Mouse (Mus musculus): Measurements from ENCODE around the gene Dgcr2. TPM values are rescaled to one million over a fixed set of nuclear protein-coding genes. Genes with fewer than 3 reads are reported as not detected.
A peak's percentile ranks its signal among the peaks of the same experiment; 100 is the strongest.

Dgcr2 gene
- polyA plus RNA-seq, 1 experiment from 2014 or later: 47.9 TPM

GRCm38 (mm10) chr16:17933594-17934444 is 35.5 kb upstream of the Dgcr2 start:
- Histone ChIP-seq H3K36me3 (ENCODE audit: control insufficient read depth, insufficient read depth, low read length) (no peaks in the 10 kb centered on the region), H3K9ac (ENCODE audit: low read depth, low read length) (peak overlapping the region; percentile 56), H3K27me3 (replicated peaks; ENCODE audit: control insufficient read depth, insufficient read depth, low read length) (no peaks in the 10 kb centered on the region), H3K27ac (ENCODE audit: low read depth, low read length) (peak overlapping the region; percentile 90), H3K4me3 (ENCODE audit: low read depth, low read length) (no peak overlapping the region), H3K4me1 (replicated peaks; ENCODE audit: control insufficient read depth, insufficient read depth, low read length) (peaks cover 25% of the 10 kb centered on the region), H3K4me2 (peak overlapping the region; percentile 26), H3K9me3 (ENCODE audit: control insufficient read depth, low read length) (no peaks in the 10 kb centered on the region)
- WGBS: 46% methylated on average over 9 of the region's 9 CpGs
- ATAC-seq (replicated peaks; ENCODE audit: low FRiP score): peak; percentile 82
- DNase-seq (ENCODE audit: low spot score): no peak

GRCm38 (mm10) chr16:17931906-17932460 is 33.6 kb upstream of the Dgcr2 start:
- DNase-seq (ENCODE audit: low spot score): no peak
- Histone ChIP-seq H3K9ac (ENCODE audit: low read depth, low read length) (no peak overlapping the region), H3K27ac (ENCODE audit: low read depth, low read length) (no peak overlapping the region), H3K4me2 (no peak overlapping the region), H3K4me1 (replicated peaks; ENCODE audit: control insufficient read depth, insufficient read depth, low read length) (peaks cover 16% of the 10 kb centered on the region), H3K4me3 (ENCODE audit: low read depth, low read length) (no peak overlapping the region), H3K36me3 (ENCODE audit: control insufficient read depth, insufficient read depth, low read length) (no peaks in the 10 kb centered on the region), H3K9me3 (ENCODE audit: control insufficient read depth, low read length) (no peaks in the 10 kb centered on the region), H3K27me3 (replicated peaks; ENCODE audit: control insufficient read depth, insufficient read depth, low read length) (no peaks in the 10 kb centered on the region)
- WGBS: 73% methylated on average over 5 of the region's 5 CpGs
- ATAC-seq (replicated peaks; ENCODE audit: low FRiP score): no peak

GRCm38 (mm10) chr16:17929631-17930030 is 31.3 kb upstream of the Dgcr2 start:
- H3K27ac ChIP-seq (ENCODE audit: low read depth, low read length): peak overlapping the region; percentile 98; the same call in 1 of the 2 replicates
- peaks cover 13% of the 10 kb centered on the region for H3K36me3 ChIP-seq (ENCODE audit: control insufficient read depth, insufficient read depth, low read length)
- H3K4me3 ChIP-seq (ENCODE audit: low read depth, low read length): no peak overlapping the region
- H3K4me1 ChIP-seq (replicated peaks; ENCODE audit: control insufficient read depth, insufficient read depth, low read length): peaks cover 23% of the 10 kb centered on the region
- ATAC-seq (replicated peaks; ENCODE audit: low FRiP score) (no peak), DNase-seq (ENCODE audit: low spot score) (no peak)
- H3K27me3 ChIP-seq (replicated peaks; ENCODE audit: control insufficient read depth, insufficient read depth, low read length): no peaks in the 10 kb centered on the region
- no peaks in the 10 kb centered on the region for H3K9me3 ChIP-seq (ENCODE audit: control insufficient read depth, low read length)
- peak overlapping the region; percentile 88 for H3K9ac ChIP-seq (ENCODE audit: low read depth, low read length)
- 73% methylated on average over 2 of the region's 2 CpGs for WGBS
- no peak overlapping the region for H3K4me2 ChIP-seq

- H3K36me3 ChIP-seq (ENCODE audit: control insufficient read depth, insufficient read depth, low read length): peaks cover 13% of the 10 kb centered on the region
- H3K9ac ChIP-seq (ENCODE audit: low read depth, low read length): peak overlapping the region; percentile 88
- peak overlapping the region; percentile 98 for H3K27ac ChIP-seq (ENCODE audit: low read depth, low read length)
- peak overlapping the region; percentile 91; the same call in 1 of the 2 replicates for H3K4me3 ChIP-seq (ENCODE audit: low read depth, low read length)
- 24% methylated on average over 2 of the region's 2 CpGs for WGBS
- H3K27me3 ChIP-seq (replicated peaks; ENCODE audit: control insufficient read depth, insufficient read depth, low read length): no peaks in the 10 kb centered on the region
- ATAC-seq (replicated peaks; ENCODE audit: low FRiP score) (no peak), DNase-seq (ENCODE audit: low spot score) (no peak)
- H3K4me2 ChIP-seq: peak overlapping the region; percentile 95
- H3K9me3 ChIP-seq (ENCODE audit: control insufficient read depth, low read length): no peaks in the 10 kb centered on the region
- H3K4me1 ChIP-seq (replicated peaks; ENCODE audit: control insufficient read depth, insufficient read depth, low read length): peaks cover 20% of the 10 kb centered on the region
Measured at GRCm38 (mm10) chr16:17929211-17929610, 30.8 kb upstream of the Dgcr2 start.

GRCm38 (mm10) chr16:17928627-17929104 is 30.3 kb upstream of the Dgcr2 start:
- WGBS: under 1% methylated on average over 9 of the region's 9 CpGs
- no peaks in the 10 kb centered on the region for H3K27me3 ChIP-seq (replicated peaks; ENCODE audit: control insufficient read depth, insufficient read depth, low read length)
- H3K9me3 ChIP-seq (ENCODE audit: control insufficient read depth, low read length): no peaks in the 10 kb centered on the region
- peak overlapping the region; percentile 91 for H3K4me3 ChIP-seq (ENCODE audit: low read depth, low read length)
- ATAC-seq (replicated peaks; ENCODE audit: low FRiP score) (peak; percentile 67), DNase-seq (ENCODE audit: low spot score) (peak; percentile 80)
- H3K4me2 ChIP-seq: peak overlapping the region; percentile 95
- peaks cover 15% of the 10 kb centered on the region for H3K4me1 ChIP-seq (replicated peaks; ENCODE audit: control insufficient read depth, insufficient read depth, low read length)
- peaks cover 13% of the 10 kb centered on the region for H3K36me3 ChIP-seq (ENCODE audit: control insufficient read depth, insufficient read depth, low read length)
- peak overlapping the region; percentile 98 for H3K27ac ChIP-seq (ENCODE audit: low read depth, low read length)
- peak overlapping the region; percentile 88 for H3K9ac ChIP-seq (ENCODE audit: low read depth, low read length)

GRCm38 (mm10) chr16:17928087-17928580 is 29.8 kb upstream of the Dgcr2 start, which contains the start of gene Slc25a1:
Slc25a1 (minus strand) TSS chr16:17928219.
- H3K27ac ChIP-seq (ENCODE audit: low read depth, low read length): peak within 1 kb of the TSS; percentile 98
- ATAC-seq (replicated peaks; ENCODE audit: low FRiP score): peak; percentile 84
- peak within 1 kb of the TSS; percentile 88 for H3K9ac ChIP-seq (ENCODE audit: low read depth, low read length)
- no peaks in the 10 kb centered on the region for H3K27me3 ChIP-seq (replicated peaks; ENCODE audit: control insufficient read depth, insufficient read depth, low read length)
- peaks cover 19% of the 10 kb centered on the region for H3K4me1 ChIP-seq (replicated peaks; ENCODE audit: control insufficient read depth, insufficient read depth, low read length)
- no peaks in the 10 kb centered on the region for H3K9me3 ChIP-seq (ENCODE audit: control insufficient read depth, low read length)
- peak; percentile 88 for DNase-seq (ENCODE audit: low spot score)
- peaks cover 13% of the 10 kb centered on the region for H3K36me3 ChIP-seq (ENCODE audit: control insufficient read depth, insufficient read depth, low read length)
- WGBS: under 1% methylated on average over 47 of the region's 47 CpGs
- H3K4me2 ChIP-seq: peak within 1 kb of the TSS; percentile 95
- peak within 1 kb of the TSS; percentile 91 for H3K4me3 ChIP-seq (ENCODE audit: low read depth, low read length)

GRCm38 (mm10) chr16:17927351-17928082 is 29.2 kb upstream of the Dgcr2 start:
- Histone ChIP-seq H3K27ac (ENCODE audit: low read depth, low read length) (peak overlapping the region; percentile 98), H3K9ac (ENCODE audit: low read depth, low read length) (peak overlapping the region; percentile 88), H3K4me1 (replicated peaks; ENCODE audit: control insufficient read depth, insufficient read depth, low read length) (peaks cover 23% of the 10 kb centered on the region), H3K9me3 (ENCODE audit: control insufficient read depth, low read length) (no peaks in the 10 kb centered on the region), H3K4me2 (peak overlapping the region; percentile 95), H3K27me3 (replicated peaks; ENCODE audit: control insufficient read depth, insufficient read depth, low read length) (no peaks in the 10 kb centered on the region), H3K36me3 (ENCODE audit: control insufficient read depth, insufficient read depth, low read length) (peaks cover 13% of the 10 kb centered on the region), H3K4me3 (ENCODE audit: low read depth, low read length) (peak overlapping the region; percentile 91)
- DNase-seq (ENCODE audit: low spot score): no peak
- under 1% methylated on average over 72 of the region's 72 CpGs for WGBS
- peak; percentile 31 for ATAC-seq (replicated peaks; ENCODE audit: low FRiP score)

GRCm38 (mm10) chr16:17922163-17922538 is 23.8 kb upstream of the Dgcr2 start:
- Histone ChIP-seq H3K4me1 (replicated peaks; ENCODE audit: control insufficient read depth, insufficient read depth, low read length) (peaks cover 28% of the 10 kb centered on the region), H3K9ac (ENCODE audit: low read depth, low read length) (peak overlapping the region; percentile 96), H3K27ac (ENCODE audit: low read depth, low read length) (peak overlapping the region; percentile 94), H3K4me2 (peak overlapping the region; percentile 98), H3K27me3 (replicated peaks; ENCODE audit: control insufficient read depth, insufficient read depth, low read length) (peaks cover 9% of the 10 kb centered on the region), H3K4me3 (ENCODE audit: low read depth, low read length) (peak overlapping the region; percentile 88), H3K36me3 (ENCODE audit: control insufficient read depth, insufficient read depth, low read length) (peaks cover 13% of the 10 kb centered on the region), H3K9me3 (ENCODE audit: control insufficient read depth, low read length) (no peaks in the 10 kb centered on the region)
- 1% methylated on average over 14 of the region's 14 CpGs for WGBS
- ATAC-seq (replicated peaks; ENCODE audit: low FRiP score) (no peak), DNase-seq (ENCODE audit: low spot score) (no peak)

All from liver, embryonic 11.5 days (tissue).